Mouse (Mus musculus) CH12.LX (cell line): Measurements from ENCODE around the gene Slc44a1.

Source experiments
- CTCF ChIP-seq, 2 experiments: IDR thresholded peaks in 1 of 2; conservative IDR thresholded peaks in 1 of 2; 2 replicates each; pipeline ENCODE4 v1.5.1; 2011 to 2012; ENCODE audit warnings: low read depth in 2 of 2, low read length in 2 of 2, improper control_type of control experiment in 1 of 2, inconsistent platforms in 1 of 2, mild to moderate bottlenecking in 1 of 2, moderate library complexity in 1 of 2
- ELF1 ChIP-seq: IDR thresholded peaks from 2 replicates; pipeline ENCODE4 v1.6.1; 2014; ENCODE audit warnings: low read depth, mild to moderate bottlenecking, inconsistent platforms, low read length, improper control_type of control experiment
- EP300 ChIP-seq: IDR thresholded peaks from 2 replicates; pipeline ENCODE4 v1.6.1; 2011; ENCODE audit warnings: low read length, improper control_type of control experiment
- POLR2A ChIP-seq: IDR thresholded peaks from 2 replicates; pipeline ENCODE4 v1.6.1; 2011; ENCODE audit warnings: low read depth, mild to moderate bottlenecking, improper control_type of control experiment, low read length
- ZC3H11A ChIP-seq: IDR thresholded peaks from 2 replicates; pipeline ENCODE4 v1.6.1; 2012; ENCODE audit warnings: low read depth, mild to moderate bottlenecking, inconsistent platforms, low read length, improper control_type of control experiment
- ZMIZ1 ChIP-seq: IDR thresholded peaks from 2 replicates; pipeline ENCODE4 v1.6.1; 2012; ENCODE audit warnings: low read depth, mild to moderate bottlenecking, inconsistent platforms, low read length, improper control_type of control experiment

GRCm38 (mm10) chr4:53564618-53565017 lies 124.4 kb downstream of the Slc44a1 start:
- TF ChIP-seq CTCF (conservative IDR thresholded peaks at IDR 0.05 in 1 of 2, IDR thresholded peaks at IDR 0.05 in 1 of 2; ENCODE audit: low read depth in 2 of 2, low read length in 2 of 2) (no peak), ZMIZ1 (no peak), EP300 (no peak), ZC3H11A (no peak), ELF1 (no peak), POLR2A (no peak)
